Mouse (Mus musculus): ENCODE results near the gene Mdk.

GRCm38 (mm10) chr2:91894716-91895115, 37.4 kb downstream of the Mdk start:
- TF ChIP-seq CTCF (IDR thresholded peaks at IDR 0.05; ENCODE audit: borderline replicate concordance, extremely low read depth, insufficient read depth, insufficient read length) (no peak), POLR2A (IDR thresholded peaks at IDR 0.05; ENCODE audit: borderline replicate concordance, extremely low read depth, insufficient read depth, insufficient read length, poor library complexity, severe bottlenecking) (no peak)
